Mouse (Mus musculus) limb, embryonic 14.5 days (tissue): Measurements from ENCODE around the gene Jam3. TPM values are rescaled to one million over a fixed set of nuclear protein-coding genes. Genes with fewer than 3 reads are reported as not detected.

Experiments used
- ATAC-seq: fragments of 200-750 bp; cut with Nextera tagmentation; 2 replicates; pipeline ENCODE4 v1.8.0; 2017; ENCODE audit warnings: low read depth, moderate number of reproducible peaks, moderate TSS enrichment; ENCODE audit not compliant: low FRiP score
- DNase-seq: peaks from one replicate; pipeline ENCODE4 v3.0.0-alpha.2; 2015; ENCODE audit warnings: low spot score
- H3K27ac ChIP-seq: fragments of 300-500 bp; sonication (generic); replicated peaks from 2 replicates; pipeline ENCODE4 v1.5.1; 2014; ENCODE audit warnings: low read depth, mild to moderate bottlenecking, low read length, moderate library complexity, mixed read lengths
- H3K27me3 ChIP-seq: fragments of 300-500 bp; sonication (generic); 2 replicates; pipeline ENCODE4 v1.6.1; 2014; ENCODE audit warnings: low read length, mixed read lengths; ENCODE audit not compliant: control insufficient read depth, insufficient read depth
- H3K36me3 ChIP-seq: fragments of 300-500 bp; sonication (generic); 2 replicates; pipeline ENCODE4 v1.6.1; 2014; ENCODE audit warnings: mild to moderate bottlenecking, low read length, moderate library complexity, mixed read lengths; ENCODE audit not compliant: control insufficient read depth, insufficient read depth
- H3K4me1 ChIP-seq: fragments of 300-500 bp; sonication (generic); 2 replicates; pipeline ENCODE4 v1.6.1; 2014; ENCODE audit warnings: antibody characterized with exemption, low read length, mixed read lengths; ENCODE audit not compliant: control insufficient read depth, insufficient read depth
- H3K4me2 ChIP-seq: fragments of 300-500 bp; sonication (generic); replicated peaks from 2 replicates; pipeline ENCODE4 v1.6.1; 2014; ENCODE audit warnings: low read depth, mild to moderate bottlenecking, low read length, moderate library complexity; ENCODE audit not compliant: severe bottlenecking
- H3K4me3 ChIP-seq: fragments of 300-500 bp; sonication (generic); replicated peaks from 2 replicates; pipeline ENCODE4 v1.5.1; 2014; ENCODE audit warnings: low read length
- H3K9ac ChIP-seq: fragments of 300-500 bp; sonication (generic); 2 replicates; pipeline ENCODE4 v1.6.1; 2014; ENCODE audit warnings: mild to moderate bottlenecking, low read depth, low read length, moderate library complexity; ENCODE audit not compliant: severe bottlenecking
- H3K9me3 ChIP-seq: fragments of 300-500 bp; sonication (generic); 2 replicates; pipeline ENCODE4 v1.6.1; 2016; ENCODE audit warnings: low read length; ENCODE audit not compliant: control insufficient read depth
- POLR2A ChIP-seq: fragments of 200-500 bp; IDR thresholded peaks from 2 replicates; pipeline ENCODE4 v1.8.0; 2012; ENCODE audit warnings: inconsistent platforms, mild to moderate bottlenecking, moderate library complexity, borderline replicate concordance; ENCODE audit not compliant: insufficient read depth, insufficient read length; ENCODE audit errors: extremely low read depth
- WGBS: fragments of 180-500 bp; shearing (Covaris S2); extraction: QIAGEN DNeasy Blood & Tissue Kit; methylation state at CpG from one replicate; pipeline ENCODE4 v1.1.7; 2014; 5-methylcytosine and 5-hydroxymethylcytosine counted together
- polyA plus RNA-seq, 2 experiments: library from polyadenylated mRNA; depleted of rRNA in 1 of 2; stranded (reverse) in 1 of 2; unstranded in 1 of 2; fragments of >200 nt; fragmentation: Nextera tagmentation in 1 of 2; extraction: Ambion mirVana in 1 of 2; gene quantifications; 2 replicates each; pipeline versions ENCODE4 v1.2.1 to v1.2.3; 2012 to 2014

Gene Jam3
- polyA plus RNA-seq, 2 experiments: 100 to 110 TPM

GRCm38 (mm10) chr9:27090801-27091775 lies 64.1 kb downstream of the Jam3 start:
- 86% methylated on average over 13 of the region's 13 CpGs for WGBS
- ATAC-seq (no peak), DNase-seq (no peak)
- Histone ChIP-seq H3K4me3 (no peak overlapping the region), H3K4me1 (no peaks in the 10 kb centered on the region), H3K9me3 (no peaks in the 10 kb centered on the region), H3K27me3 (no peaks in the 10 kb centered on the region), H3K27ac (no peak overlapping the region), H3K9ac (no peak overlapping the region), H3K36me3 (peaks cover 91% of the 10 kb centered on the region), H3K4me2 (no peak overlapping the region)
- TF ChIP-seq POLR2A: no peak

- 75% methylated on average over 1 of the region's 1 CpGs for WGBS
- DNase-seq: no peak
- Histone ChIP-seq H3K9me3 (no peaks in the 10 kb centered on the region), H3K4me1 (no peaks in the 10 kb centered on the region), H3K27me3 (no peaks in the 10 kb centered on the region), H3K27ac (no peak overlapping the region), H3K36me3 (peaks cover 92% of the 10 kb centered on the region), H3K4me2 (no peak overlapping the region), H3K9ac (no peak overlapping the region), H3K4me3 (no peak overlapping the region)
- no peak for TF ChIP-seq POLR2A
- no peak for ATAC-seq
Observed at GRCm38 (mm10) chr9:27090134-27090533, 65.1 kb downstream of the Jam3 start.

- H3K36me3 ChIP-seq: peaks cover 96% of the 10 kb centered on the region
- H3K4me1 ChIP-seq: no peaks in the 10 kb centered on the region
- WGBS: 90% methylated on average over 3 of the region's 3 CpGs
- no peaks in the 10 kb centered on the region for H3K9me3 ChIP-seq
- DNase-seq (no peak), ATAC-seq (no peak)
- no peak overlapping the region for H3K4me3 ChIP-seq
- no peak for TF ChIP-seq POLR2A
- no peak overlapping the region for H3K4me2 ChIP-seq
- no peaks in the 10 kb centered on the region for H3K27me3 ChIP-seq
- no peak overlapping the region for H3K9ac ChIP-seq
- H3K27ac ChIP-seq: no peak overlapping the region
Observed at GRCm38 (mm10) chr9:27087402-27087801, 67.8 kb downstream of the Jam3 start.

GRCm38 (mm10) chr9:27086256-27086655 lies 69.0 kb downstream of the Jam3 start:
- no peaks in the 10 kb centered on the region for H3K9me3 ChIP-seq
- H3K27me3 ChIP-seq: no peaks in the 10 kb centered on the region
- peaks cover 93% of the 10 kb centered on the region for H3K36me3 ChIP-seq
- 88% methylated on average over 5 of the region's 5 CpGs for WGBS
- no peak for TF ChIP-seq POLR2A
- no peak overlapping the region for H3K9ac ChIP-seq
- H3K27ac ChIP-seq: no peak overlapping the region
- H3K4me1 ChIP-seq: no peaks in the 10 kb centered on the region
- no peak overlapping the region for H3K4me2 ChIP-seq
- no peak for DNase-seq
- ATAC-seq: no peak
- no peak overlapping the region for H3K4me3 ChIP-seq

GRCm38 (mm10) chr9:27075812-27076211 lies 79.4 kb downstream of the Jam3 start:
- Histone ChIP-seq H3K27me3 (no peaks in the 10 kb centered on the region), H3K9me3 (no peaks in the 10 kb centered on the region), H3K36me3 (peaks cover 53% of the 10 kb centered on the region), H3K27ac (no peak overlapping the region), H3K4me2 (no peak overlapping the region), H3K4me1 (no peaks in the 10 kb centered on the region), H3K9ac (no peak overlapping the region), H3K4me3 (no peak overlapping the region)
- TF ChIP-seq POLR2A: no peak
- ATAC-seq (no peak), DNase-seq (no peak)

GRCm38 (mm10) chr9:27074677-27075076 lies 80.5 kb downstream of the Jam3 start:
- no peak overlapping the region for H3K4me3 ChIP-seq
- no peak for TF ChIP-seq POLR2A
- H3K27me3 ChIP-seq: no peaks in the 10 kb centered on the region
- H3K4me2 ChIP-seq: no peak overlapping the region
- H3K27ac ChIP-seq: no peak overlapping the region
- DNase-seq (no peak), ATAC-seq (no peak)
- H3K9me3 ChIP-seq: no peaks in the 10 kb centered on the region
- 71% methylated on average over 1 of the region's 1 CpGs for WGBS
- no peak overlapping the region for H3K9ac ChIP-seq
- no peaks in the 10 kb centered on the region for H3K4me1 ChIP-seq
- peaks cover 55% of the 10 kb centered on the region for H3K36me3 ChIP-seq
